Mouse (Mus musculus) CH12.LX (cell line): ENCODE data around the gene Zbtb9.

Experiments
- CTCF ChIP-seq, 2 experiments: IDR thresholded peaks in 1 of 2; conservative IDR thresholded peaks in 1 of 2; 2 replicates each; pipeline ENCODE4 v1.5.1; 2011 to 2012; ENCODE audit warnings: low read depth in 2 of 2, low read length in 2 of 2, improper control_type of control experiment in 1 of 2, inconsistent platforms in 1 of 2, mild to moderate bottlenecking in 1 of 2, moderate library complexity in 1 of 2
- EP300 ChIP-seq: IDR thresholded peaks from 2 replicates; pipeline ENCODE4 v1.6.1; 2011; ENCODE audit warnings: low read length, improper control_type of control experiment
- HCFC1 ChIP-seq: IDR thresholded peaks from 2 replicates; pipeline ENCODE4 v1.6.1; 2012; ENCODE audit warnings: low read depth, mild to moderate bottlenecking, inconsistent platforms, low read length, improper control_type of control experiment
- MAZ ChIP-seq: IDR thresholded peaks from 2 replicates; pipeline ENCODE4 v1.6.1; 2012; ENCODE audit warnings: low read depth, mild to moderate bottlenecking, inconsistent platforms, low read length, improper control_type of control experiment, moderate library complexity
- MXI1 ChIP-seq: IDR thresholded peaks from 2 replicates; pipeline ENCODE4 v1.6.1; 2011; ENCODE audit warnings: mild to moderate bottlenecking, low read depth, low read length, improper control_type of control experiment
- USF2 ChIP-seq: conservative IDR thresholded peaks from 2 replicates; pipeline ENCODE4 v1.6.1; 2011; ENCODE audit warnings: low read depth, low read length, improper control_type of control experiment

DNA sequence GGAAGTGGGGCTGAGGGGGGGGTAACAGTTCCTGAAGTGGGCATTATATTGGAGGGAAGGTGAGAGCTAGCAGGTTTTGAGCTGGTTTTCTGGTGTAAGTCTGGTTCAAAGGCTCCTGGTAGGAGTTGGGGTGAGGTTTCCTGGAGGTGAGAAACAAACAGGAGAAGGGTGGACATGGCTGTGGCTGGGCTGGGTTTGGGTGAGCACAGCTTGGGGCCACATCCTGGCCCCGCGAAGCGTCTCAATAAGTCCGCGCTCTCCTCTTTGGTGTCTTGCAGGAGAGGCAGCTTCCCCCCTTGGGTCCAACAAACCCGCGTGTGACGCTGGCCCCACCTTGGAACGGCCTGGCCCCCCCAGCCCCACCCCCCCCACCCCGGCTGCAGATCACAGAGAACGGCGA is 2.7 kb upstream of the Zbtb9 start:
- TF ChIP-seq EP300, result no peak
- TF ChIP-seq HCFC1, result no peak
- no peak for TF ChIP-seq USF2
- TF ChIP-seq CTCF (conservative IDR thresholded peaks at IDR 0.05 in 1 of 2, IDR thresholded peaks at IDR 0.05 in 1 of 2; ENCODE audit: low read depth in 2 of 2, low read length in 2 of 2), result no peak
- no peak for TF ChIP-seq MAZ
- no peak for TF ChIP-seq MXI1
